Mouse (Mus musculus) hindbrain, embryonic 15.5 days (tissue): ENCODE results near the gene Shox2. TPM values are rescaled to one million over a fixed set of nuclear protein-coding genes. Genes with fewer than 3 reads are reported as not detected.

Source experiments
- ATAC-seq: fragments of 200-750 bp; cut with Nextera tagmentation; 2 replicates; pipeline ENCODE4 v1.8.0; 2017; ENCODE audit warnings: low read depth, moderate number of reproducible peaks, moderate TSS enrichment; ENCODE audit not compliant: low FRiP score
- H3K27ac ChIP-seq: fragments of 300-500 bp; sonication (generic); replicated peaks from 2 replicates; pipeline ENCODE4 v1.5.1; 2015; ENCODE audit warnings: mild to moderate bottlenecking, inconsistent platforms
- H3K27me3 ChIP-seq: fragments of 300-500 bp; sonication (generic); 2 replicates; pipeline ENCODE4 v1.6.1; 2015; ENCODE audit warnings: control low read depth, inconsistent platforms
- H3K36me3 ChIP-seq: fragments of 300-500 bp; sonication (generic); 2 replicates; pipeline ENCODE4 v1.6.1; 2015; ENCODE audit warnings: control low read depth, inconsistent platforms
- H3K4me1 ChIP-seq: fragments of 300-500 bp; sonication (generic); replicated peaks from 2 replicates; pipeline ENCODE4 v1.6.1; 2015; ENCODE audit warnings: control low read depth, inconsistent platforms
- H3K4me2 ChIP-seq: fragments of 300-500 bp; sonication (generic); 2 replicates; pipeline ENCODE4 v1.6.1; 2015; ENCODE audit warnings: moderate library complexity, mild to moderate bottlenecking, inconsistent platforms
- H3K4me3 ChIP-seq: fragments of 300-500 bp; sonication (generic); 2 replicates; pipeline ENCODE4 v1.5.1; 2015; ENCODE audit warnings: mild to moderate bottlenecking, inconsistent platforms
- H3K9ac ChIP-seq: fragments of 300-500 bp; sonication (generic); 2 replicates; pipeline ENCODE4 v1.6.1; 2015; ENCODE audit warnings: inconsistent platforms
- H3K9me3 ChIP-seq: fragments of 300-500 bp; sonication (generic); 2 replicates; pipeline ENCODE4 v1.6.1; 2016; ENCODE audit warnings: control low read depth, inconsistent platforms
- WGBS: fragments of 180-500 bp; shearing (Covaris S2); methylation state at CpG from one replicate; pipeline ENCODE4 v1.1.7; 2015; 5-methylcytosine and 5-hydroxymethylcytosine counted together
- polyA plus RNA-seq: library from polyadenylated mRNA; unstranded; fragments of >200 nt; fragmentation: Nextera tagmentation; extraction: Ambion mirVana; gene quantifications from 2 replicates; pipeline ENCODE4 v1.2.1, GENCODE M21; 2015

Gene Shox2
- polyA plus RNA-seq, 1 experiment from 2014 or later = 23.6 TPM

- H3K36me3 ChIP-seq = no peaks in the 10 kb centered on the region
- H3K4me3 ChIP-seq = no peak overlapping the region
- H3K27me3 ChIP-seq = no peaks in the 10 kb centered on the region
- 43% methylated on average over 10 of the region's 10 CpGs for WGBS
- H3K4me2 ChIP-seq = no peak overlapping the region
- no peak overlapping the region for H3K27ac ChIP-seq
- H3K4me1 ChIP-seq = peaks cover 4% of the 10 kb centered on the region; the same call in 1 of the 2 replicates
- H3K9me3 ChIP-seq = no peaks in the 10 kb centered on the region
- no peak for ATAC-seq
- H3K9ac ChIP-seq = no peak overlapping the region
Measured at GRCm38 (mm10) chr3:66939675-66940074, 41.9 kb downstream of the Shox2 start.

GRCm38 (mm10) chr3:66922436-66922835, 59.1 kb downstream of the Shox2 start:
- Histone ChIP-seq H3K4me3 (no peak overlapping the region), H3K4me2 (no peak overlapping the region), H3K27ac (no peak overlapping the region), H3K9me3 (no peaks in the 10 kb centered on the region), H3K27me3 (no peaks in the 10 kb centered on the region), H3K4me1 (no peaks in the 10 kb centered on the region), H3K36me3 (no peaks in the 10 kb centered on the region), H3K9ac (no peak overlapping the region)
- no peak for ATAC-seq
- 53% methylated on average over 3 of the region's 3 CpGs for WGBS

Other genes with a start within 250 kb of the Shox2 start
- 29.3 and 33.3 TPM in 2 replicates for gene Rsrc1, start 381 bp downstream of the Shox2 start, polyA plus RNA-seq